Mouse (Mus musculus) lung, postnatal 4 days (tissue): ENCODE measurements around the gene Usp21.

Source experiments
- DNase-seq, 2 experiments: peaks; one replicate each; pipeline ENCODE4 v3.0.0; 2021

Gene Usp21

DNA sequence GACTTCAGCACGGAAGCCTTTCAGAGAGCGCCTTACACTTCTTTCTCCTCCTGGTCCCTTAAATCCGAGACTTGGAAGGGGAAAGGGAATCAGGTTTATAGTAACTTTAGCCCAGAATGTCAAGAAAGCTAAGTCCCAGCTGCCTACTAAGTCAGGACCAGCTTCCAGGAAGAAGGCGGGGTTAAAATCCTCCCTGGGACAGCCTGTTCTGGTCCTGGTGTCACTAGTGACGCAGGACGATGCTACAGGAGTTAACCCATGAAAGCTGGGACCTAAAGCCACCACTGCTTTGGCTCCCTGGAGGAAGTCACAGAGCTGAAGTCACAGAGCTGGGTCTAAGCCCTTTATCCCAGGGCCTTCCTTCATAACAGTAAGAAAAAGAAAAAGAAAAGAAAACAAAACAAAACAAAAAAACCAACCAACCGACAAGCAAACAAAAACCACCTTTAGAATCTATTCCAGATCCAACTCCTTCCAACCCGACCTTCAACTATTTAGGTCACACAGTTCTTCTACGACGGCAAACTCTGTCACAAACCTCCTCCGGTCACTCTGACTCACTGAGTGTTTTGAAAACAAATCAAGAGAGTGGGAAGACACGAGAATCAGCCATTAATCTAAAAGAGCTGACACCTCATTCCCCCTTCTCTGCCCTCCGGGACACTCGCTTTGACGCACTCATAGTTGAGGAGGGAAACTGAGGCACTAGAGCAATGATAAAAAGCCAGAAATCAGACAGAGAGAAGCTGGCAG lies 47.6 kb downstream of the Usp21 start:
- peak in 1 of 2 experiments; percentile 20 for DNase-seq

DNA sequence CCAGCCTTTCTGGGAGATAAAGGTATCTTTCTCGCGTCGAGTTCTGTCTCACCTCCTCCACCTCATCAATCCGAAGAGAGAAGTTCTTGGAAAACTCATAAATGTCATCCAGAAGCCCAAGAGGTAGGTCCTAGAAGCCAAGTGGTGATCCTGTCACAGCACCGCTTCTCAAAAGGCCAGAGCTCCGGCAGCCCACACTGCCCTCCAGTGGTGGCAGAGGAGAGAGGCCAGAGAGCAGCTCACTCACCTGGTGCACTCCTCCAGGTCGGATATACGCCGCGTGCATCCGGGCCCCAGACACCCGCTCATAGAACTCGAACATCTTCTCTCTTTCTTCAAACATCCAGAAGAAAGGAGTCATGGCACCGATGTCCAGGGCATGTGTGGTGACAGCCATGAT lies 49.3 kb downstream of the Usp21 start:
- peak; percentile 70 to 77 for DNase-seq

DNA sequence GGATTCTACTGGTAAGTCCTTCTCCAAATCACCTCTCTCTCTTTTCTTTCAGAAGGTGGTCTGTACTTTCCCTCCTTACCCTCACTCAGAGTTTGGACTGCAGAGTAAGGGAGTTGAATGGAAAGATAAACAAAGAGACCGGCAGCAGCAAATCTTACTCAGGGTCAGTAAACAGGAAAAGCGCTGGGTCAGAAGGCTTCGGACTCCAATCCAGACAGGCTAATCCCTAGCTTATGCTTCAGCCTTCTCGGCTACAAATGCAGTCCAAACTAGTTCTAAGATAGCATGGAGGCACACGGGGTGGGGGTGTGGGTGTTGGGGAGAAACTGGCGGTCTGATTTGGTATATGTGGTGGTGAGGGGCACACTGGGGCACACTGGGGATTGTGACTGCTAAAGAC lies 50.4 kb downstream of the Usp21 start:
- DNase-seq = no peak

DNA sequence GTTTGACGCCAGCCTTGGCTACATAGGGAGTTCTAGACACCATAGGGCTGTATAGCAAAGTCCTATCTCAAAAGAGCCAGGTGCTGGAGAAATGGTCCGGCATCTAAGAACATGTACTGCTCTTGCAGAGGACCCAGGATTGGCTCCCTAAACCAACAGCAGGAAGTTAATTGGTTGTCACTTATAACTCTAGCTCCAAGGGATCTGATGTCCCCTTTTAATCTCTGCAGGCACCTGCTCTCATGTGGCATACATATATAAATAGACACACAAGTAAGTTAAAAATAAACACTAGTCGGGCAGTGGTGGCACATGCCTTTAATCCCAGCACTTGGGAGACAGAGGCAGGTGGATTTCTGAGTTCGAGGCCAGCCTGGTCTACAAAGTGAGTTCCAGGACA lies 52.0 kb downstream of the Usp21 start:
- DNase-seq = no peak

DNA sequence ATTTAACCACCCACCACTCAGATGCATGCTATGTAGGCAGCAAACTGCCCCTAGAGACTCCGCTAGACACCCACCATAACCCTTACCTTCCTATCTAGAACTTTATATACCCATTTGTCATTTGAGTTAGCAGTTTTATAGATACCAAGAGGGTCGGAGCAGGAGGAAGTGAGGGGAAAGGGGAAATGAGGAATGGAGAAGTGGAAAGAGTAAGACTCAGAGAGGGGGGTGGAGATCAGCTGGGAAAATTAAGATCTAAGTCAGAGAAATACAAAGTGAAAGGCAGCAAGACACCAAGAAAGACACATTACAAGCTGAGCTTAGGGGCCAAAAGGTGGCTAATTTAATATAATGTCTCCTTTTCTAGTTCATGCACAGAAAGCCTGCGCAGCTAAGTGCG lies 53.3 kb downstream of the Usp21 start:
- DNase-seq = no peak

DNA sequence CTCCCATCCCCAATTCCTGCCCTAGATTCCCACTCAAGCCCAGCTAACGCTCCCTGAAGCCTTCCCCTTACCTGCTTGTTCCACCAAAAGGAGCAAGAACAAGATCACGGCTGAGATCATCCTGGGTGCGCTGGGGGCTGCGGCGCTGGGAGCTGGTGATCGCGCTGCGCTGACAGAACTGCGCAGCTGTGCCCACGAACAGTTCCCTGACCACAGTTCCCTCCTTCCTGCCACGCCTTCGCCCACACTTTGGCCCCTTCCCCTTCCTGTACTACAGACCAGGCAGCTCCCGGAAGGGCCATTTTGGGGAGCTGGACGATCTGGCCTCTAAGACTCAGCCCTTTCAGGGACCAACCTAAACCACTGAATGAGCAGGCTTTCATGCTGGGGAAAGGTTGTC lies 53.7 kb downstream of the Usp21 start, which contains the start of gene Fcer1g:
Fcer1g (minus strand) TSS at position 240 of the 400 bp plus-strand sequence.
- DNase-seq = peak; percentile 62 to 65

DNA sequence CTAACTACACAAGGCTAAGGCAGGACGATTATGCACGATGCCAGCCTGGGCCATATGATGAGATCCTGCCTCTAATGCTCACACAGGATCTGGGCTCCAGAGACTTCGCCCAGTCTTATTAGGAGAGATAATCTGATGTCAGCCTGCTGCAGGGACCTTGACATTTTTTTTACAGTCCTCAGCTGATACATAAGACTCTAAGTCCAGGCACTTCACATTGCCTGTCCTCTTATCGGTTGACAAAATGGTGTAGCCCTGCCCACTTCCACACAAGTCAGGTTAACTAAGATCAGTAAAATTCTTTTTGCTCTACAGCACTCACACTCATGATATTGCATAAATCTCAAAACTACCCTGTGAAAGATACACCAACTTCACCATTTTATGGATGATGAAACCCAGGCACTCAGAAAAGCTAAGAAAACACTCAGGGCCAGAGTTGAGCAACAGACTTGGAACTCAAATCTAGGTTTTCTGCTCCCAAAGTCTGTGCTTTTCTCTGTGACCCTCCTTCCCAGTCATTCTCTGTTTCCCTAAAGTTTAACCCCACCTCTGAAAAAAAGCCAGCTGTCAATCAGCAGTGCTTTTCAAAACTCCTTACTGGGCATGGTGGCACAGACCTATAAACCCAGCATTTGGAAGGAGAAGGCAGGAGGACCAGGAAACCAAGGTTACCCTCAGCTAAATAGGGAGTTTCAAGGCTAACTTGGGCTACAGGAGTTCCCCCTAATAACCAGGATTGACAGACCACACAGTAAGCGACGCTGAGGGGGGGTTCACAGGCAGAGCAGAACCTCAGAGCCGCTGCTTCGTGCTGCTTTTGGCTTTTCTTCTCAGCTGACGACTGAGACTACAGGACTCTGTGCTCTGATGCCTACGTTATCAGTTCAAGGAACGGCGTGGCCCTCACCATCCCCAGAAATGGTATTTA lies 54.7 kb downstream of the Usp21 start:
- DNase-seq = peak in 1 of 2 experiments; percentile 49

DNA sequence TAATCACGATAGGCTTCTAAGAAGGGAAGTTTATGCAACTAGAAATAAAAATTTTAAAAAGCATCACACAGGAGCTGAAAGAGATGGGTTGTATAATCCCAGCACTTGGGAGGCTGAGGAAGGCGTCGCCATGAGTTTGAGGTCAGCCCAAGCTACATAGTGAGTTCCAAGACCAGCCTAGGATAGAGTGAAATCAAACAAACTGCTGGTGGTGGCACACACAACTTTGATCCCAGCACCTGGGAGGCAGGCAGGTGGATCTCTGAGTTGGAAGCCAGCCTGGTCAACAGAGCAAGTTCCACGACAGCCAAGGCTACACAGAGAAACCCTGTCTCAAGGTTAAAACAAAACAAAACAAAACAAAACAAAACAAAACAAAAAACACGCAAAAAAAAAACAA lies 55.4 kb downstream of the Usp21 start:
- no peak for DNase-seq
